22 mouse cellular contexts compared by ENCODE assay signal in genomic region chr13:91453236-91453635, GRCm38 (mm10). TPM values are rescaled to one million over a fixed set of nuclear protein-coding genes. Genes with fewer than 3 reads are reported as not detected.
DNase-seq lines count a peak whose midpoint lies in the region; ATAC-seq lines count a peak whose summit lies in the region.
"Had no signal": no experiment of that assay in that cellular context is flagged by ENCODE, and none has a peak within 500 bp of the region (broad histone marks: within the 10 kb centered on the region; RNA-seq: fewer than 3 reads in every experiment).

No protein-coding gene starts in this region.

- DNase-seq in embryo, embryonic 10 days (ENCODE audit: low spot score), result peak; percentile 2
- no peak for DNase-seq in embryo, embryonic 10.5 days (ENCODE audit: low spot score)
- peak; percentile 72 for DNase-seq in CD4-positive, CD25-positive, alpha-beta regulatory T cell, adult 2 months (ENCODE audit: low read depth, low spot score)
- DNase-seq in thymus, postnatal 14 days, result peak; percentile 40
- DNase-seq in heart, adult 9 months (ENCODE audit: low spot score in 2 of 2), result no peak
- no peak for DNase-seq in urinary bladder, postnatal 14 days (ENCODE audit: low spot score)
- DNase-seq: adrenal gland, adult 8-10 months; cerebellum, adult 2 months; cerebellum, postnatal 14 days; embryo, embryonic 11 days; gastrocnemius, postnatal 25 days; heart, adult 2 months; heart, postnatal 10 days; kidney, adult 2 months; kidney, postnatal 36 days; liver, postnatal 0 days; lung, postnatal 36 days; spleen, adult 18-20 months had no signal

- ATAC-seq in hematopoietic stem cell, adult 5-6 weeks (replicated peaks in 1 of 2; ENCODE audit: insufficient read depth in 1 of 2, low FRiP score in 2 of 2, low TSS enrichment in 1 of 2, low read depth in 1 of 2, poor library complexity in 2 of 2, severe bottlenecking in 2 of 2), result peak; percentile 30 to 73; a peak in 3 of 4 replicates
- ATAC-seq: forebrain, embryonic 15.5 days; intestine, embryonic 15.5 days; liver, embryonic 12.5 days; liver, postnatal 0 days had no signal

RNA-seq across cellular contexts. Expression of gene Ssbp2, which starts 6.8 kb away (rescaled TPM):
- 108 and 117 TPM in 2 replicates for total RNA-seq in hematopoietic stem cell, adult 5-6 weeks (2017)

Comparison
In these comparisons a context has a peak if more than half of its experiments do, and no peak if none do; other contexts are left out.
1. DNase-seq: peak in embryo, embryonic 10 days (single experiment), CD4-positive, CD25-positive, alpha-beta regulatory T cell, adult 2 months (single experiment) and thymus, postnatal 14 days (single experiment); none in embryo, embryonic 10.5 days (single experiment), heart, adult 9 months (0 of 2) and urinary bladder, postnatal 14 days (single experiment).